Mouse (Mus musculus): ENCODE data around the gene Gm10663.

DNA sequence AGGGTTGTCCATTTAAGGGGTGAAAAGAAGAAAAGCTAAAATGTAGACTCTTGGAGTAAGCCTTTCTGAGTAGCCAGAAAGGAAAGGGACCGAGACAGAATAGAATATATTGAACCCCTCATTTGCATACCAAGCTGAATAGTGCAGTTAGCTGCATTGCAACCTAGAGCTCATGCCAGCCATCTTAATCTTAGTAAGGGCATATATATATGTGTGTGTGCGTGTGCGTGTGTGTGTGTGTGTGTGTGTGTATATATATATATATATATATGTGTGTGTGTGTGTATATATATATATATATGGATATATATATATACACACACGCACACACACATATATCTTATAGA is 6.4 kb upstream of the Gm10663 start:
- no peak for TF ChIP-seq CTCF (IDR thresholded peaks at IDR 0.05; ENCODE audit: borderline replicate concordance, insufficient read depth, low read depth, low read length)
- TF ChIP-seq POLR2A (IDR thresholded peaks at IDR 0.05; ENCODE audit: borderline replicate concordance, insufficient read depth, low read length) = no peak

Data from cerebellum, adult 2 months (tissue).